Mouse (Mus musculus) heart, postnatal 0 days (tissue): ENCODE measurements around the gene Lrrc10. TPM values are rescaled to one million over a fixed set of nuclear protein-coding genes. Genes with fewer than 3 reads are reported as not detected.
A peak's percentile ranks its signal among the peaks of the same experiment; 100 is the strongest.
"Not testable (repeated sequence)": the region's sequence is repeated elsewhere in the genome, so short reads cannot be mapped to it uniquely, and the experiment has no call there.

Experiments
- ATAC-seq: fragments of 200-750 bp; cut with Nextera tagmentation; 2 replicates; pipeline ENCODE4 v1.8.0; 2017; ENCODE audit warnings: low read depth, moderate number of reproducible peaks, moderate library complexity; ENCODE audit not compliant: insufficient read depth
- DNase-seq: peaks from one replicate; pipeline ENCODE4 v3.0.0-alpha.2; 2016; ENCODE audit warnings: low spot score
- H3K27ac ChIP-seq: fragments of 300-500 bp; sonication (generic); 2 replicates; pipeline ENCODE4 v1.5.1; 2014; ENCODE audit warnings: low read depth, mild to moderate bottlenecking
- H3K27me3 ChIP-seq: fragments of 300-500 bp; sonication (generic); 2 replicates; pipeline ENCODE4 v1.6.1; 2014; ENCODE audit warnings: low read length, mixed read lengths; ENCODE audit not compliant: control insufficient read depth, insufficient read depth
- H3K36me3 ChIP-seq: fragments of 300-500 bp; sonication (generic); replicated peaks from 2 replicates; pipeline ENCODE4 v1.6.1; 2014; ENCODE audit warnings: low read length, mixed read lengths; ENCODE audit not compliant: control insufficient read depth, insufficient read depth
- H3K4me1 ChIP-seq: fragments of 300-500 bp; sonication (generic); 2 replicates; pipeline ENCODE4 v1.6.1; 2014; ENCODE audit warnings: antibody characterized with exemption; ENCODE audit not compliant: control insufficient read depth, insufficient read depth
- H3K4me2 ChIP-seq: fragments of 300-500 bp; sonication (generic); 2 replicates; pipeline ENCODE4 v1.6.1; 2014; ENCODE audit warnings: low read depth, mild to moderate bottlenecking, low read length, moderate library complexity
- H3K4me3 ChIP-seq: fragments of 300-500 bp; sonication (generic); 2 replicates; pipeline ENCODE4 v1.5.1; 2014; ENCODE audit warnings: low read depth, low read length
- H3K9ac ChIP-seq: fragments of 300-500 bp; sonication (generic); replicated peaks from 2 replicates; pipeline ENCODE4 v1.6.1; 2014; ENCODE audit warnings: low read depth, low read length, mixed read lengths
- H3K9me3 ChIP-seq: fragments of 300-500 bp; sonication (generic); replicated peaks from 2 replicates; pipeline ENCODE4 v1.6.1; 2016; ENCODE audit warnings: low read length; ENCODE audit not compliant: control insufficient read depth
- CTCF ChIP-seq: IDR thresholded peaks from 2 replicates; pipeline ENCODE4 v1.5.1; 2016; ENCODE audit warnings: antibody characterized with exemption, control low read depth, low read depth
- EP300 ChIP-seq: IDR thresholded peaks from 2 replicates; pipeline ENCODE4 v1.6.1; 2016; ENCODE audit warnings: antibody characterized with exemption, low read depth
- WGBS: fragments of 180-500 bp; shearing (Covaris S2); extraction: QIAGEN DNeasy Blood & Tissue Kit; methylation state at CpG from one replicate; pipeline ENCODE4 v1.1.7; 2014; 5-methylcytosine and 5-hydroxymethylcytosine counted together
- polyA plus RNA-seq: library from polyadenylated mRNA; unstranded; fragments of >200 nt; fragmentation: Nextera tagmentation; extraction: Ambion mirVana; gene quantifications from 2 replicates; pipeline ENCODE4 v1.2.1, GENCODE M21; 2015
- total RNA-seq: library from RNA; depleted of rRNA; stranded (reverse); fragments of >200 nt; gene quantifications from 2 replicates; pipeline ENCODE4 v1.2.3, GENCODE M21; 2014; ENCODE audit warnings: low replicate concordance

Gene Lrrc10
- total and polyA plus RNA-seq, 2 experiments from 2014 or later, result 138 to 330 TPM

- Histone ChIP-seq H3K4me1 (peaks cover 19% of the 10 kb centered on the region), H3K27me3 (0 out of 2 replicates have a peak, but pooled peaks cover 5% of the 10 kb centered on the region), H3K27ac (no peak overlapping the region), H3K36me3 (no peaks in the 10 kb centered on the region), H3K9me3 (no peaks in the 10 kb centered on the region), H3K9ac (no peak overlapping the region), H3K4me3 (no peak overlapping the region), H3K4me2 (no peak overlapping the region)
- ATAC-seq, result no peak
- TF ChIP-seq EP300, result no peak
- no peak for TF ChIP-seq CTCF
- DNase-seq, result no peak
- 78% methylated on average over 8 of the region's 8 CpGs for WGBS
These were observed 19.0 kb upstream of the Lrrc10 start for GRCm38 (mm10) chr10:117026176-117026575.

GRCm38 (mm10) chr10:117031160-117031559 lies 14.0 kb upstream of the Lrrc10 start:
- 87% methylated on average over 3 of the region's 3 CpGs for WGBS
- Histone ChIP-seq H3K27ac (no peak overlapping the region), H3K9ac (no peak overlapping the region), H3K4me1 (no peaks in the 10 kb centered on the region), H3K27me3 (no peaks in the 10 kb centered on the region), H3K36me3 (no peaks in the 10 kb centered on the region), H3K9me3 (no peaks in the 10 kb centered on the region), H3K4me3 (no peak overlapping the region), H3K4me2 (no peak overlapping the region)
- ATAC-seq (no peak), DNase-seq (no peak)
- TF ChIP-seq EP300, result no peak
- no peak for TF ChIP-seq CTCF

- Histone ChIP-seq H3K4me2 (no peak overlapping the region), H3K27ac (no peak overlapping the region), H3K27me3 (no peaks in the 10 kb centered on the region), H3K36me3 (no peaks in the 10 kb centered on the region), H3K9me3 (no peaks in the 10 kb centered on the region), H3K4me1 (no peaks in the 10 kb centered on the region), H3K4me3 (no peak overlapping the region), H3K9ac (no peak overlapping the region)
- 13% methylated on average over 8 of the region's 8 CpGs for WGBS
- DNase-seq (peak; percentile 77), ATAC-seq (peak; percentile 71)
- TF ChIP-seq EP300, result no peak
- TF ChIP-seq CTCF, result peak; percentile 90
These were observed 11.4 kb upstream of the Lrrc10 start for GRCm38 (mm10) chr10:117033785-117034184.

GRCm38 (mm10) chr10:117040355-117040754 lies 4.8 kb upstream of the Lrrc10 start:
- no peak overlapping the region for H3K9ac ChIP-seq
- H3K27me3 ChIP-seq, result no peaks in the 10 kb centered on the region
- DNase-seq (no peak), ATAC-seq (no peak)
- peaks cover 16% of the 10 kb centered on the region; the same call in 1 of the 2 replicates for H3K4me1 ChIP-seq
- 72% methylated on average over 6 of the region's 6 CpGs for WGBS
- H3K4me3 ChIP-seq, result no peak overlapping the region
- H3K9me3 ChIP-seq, result no peaks in the 10 kb centered on the region
- H3K36me3 ChIP-seq, result no peaks in the 10 kb centered on the region
- H3K4me2 ChIP-seq, result no peak overlapping the region
- H3K27ac ChIP-seq, result no peak overlapping the region
- TF ChIP-seq EP300, result no peak
- peak; percentile 56 for TF ChIP-seq CTCF

- peak overlapping the region; percentile 48 for H3K4me2 ChIP-seq
- H3K9me3 ChIP-seq, result no peaks in the 10 kb centered on the region
- H3K27me3 ChIP-seq, result no peaks in the 10 kb centered on the region
- DNase-seq, result peak; percentile 96
- peak overlapping the region; percentile 35; the same call in 1 of the 2 replicates for H3K9ac ChIP-seq
- H3K4me1 ChIP-seq, result peaks cover 16% of the 10 kb centered on the region; the same call in 1 of the 2 replicates
- H3K27ac ChIP-seq, result peak overlapping the region; percentile 93
- peak; percentile 86 for ATAC-seq
- TF ChIP-seq EP300 (peak; percentile 94), CTCF (no peak)
- no peak overlapping the region for H3K4me3 ChIP-seq
- H3K36me3 ChIP-seq, result no peaks in the 10 kb centered on the region
- 15% methylated on average over 14 of the region's 14 CpGs for WGBS
These were observed 2.8 kb upstream of the Lrrc10 start for GRCm38 (mm10) chr10:117042295-117042694.

- peak; percentile 84 for DNase-seq
- ATAC-seq, result peak; percentile 50
- WGBS, result 20% methylated on average over 16 of the region's 16 CpGs
- not testable (repeated sequence) for H3K36me3 ChIP-seq, H3K9me3 ChIP-seq, H3K9ac ChIP-seq, H3K27me3 ChIP-seq
- Histone ChIP-seq H3K4me1 (peaks cover 16% of the 10 kb centered on the region; the same call in 1 of the 2 replicates), H3K27ac (peak overlapping the region; percentile 92), H3K4me3 (0 out of 2 replicates have a peak overlapping the region, but pooled peaks have one; percentile 2), H3K4me2 (peak overlapping the region; percentile 74)
These were observed 1.5 kb upstream of the Lrrc10 start for GRCm38 (mm10) chr10:117043497-117044166.
